Mouse (Mus musculus): ENCODE data around the gene Ppfia2. TPM values are rescaled to one million over a fixed set of nuclear protein-coding genes. Genes with fewer than 3 reads are reported as not detected.

The Ppfia2 gene
- total RNA-seq, 2 experiments from 2014 or later: 69.6 to 81.3 TPM

DNA sequence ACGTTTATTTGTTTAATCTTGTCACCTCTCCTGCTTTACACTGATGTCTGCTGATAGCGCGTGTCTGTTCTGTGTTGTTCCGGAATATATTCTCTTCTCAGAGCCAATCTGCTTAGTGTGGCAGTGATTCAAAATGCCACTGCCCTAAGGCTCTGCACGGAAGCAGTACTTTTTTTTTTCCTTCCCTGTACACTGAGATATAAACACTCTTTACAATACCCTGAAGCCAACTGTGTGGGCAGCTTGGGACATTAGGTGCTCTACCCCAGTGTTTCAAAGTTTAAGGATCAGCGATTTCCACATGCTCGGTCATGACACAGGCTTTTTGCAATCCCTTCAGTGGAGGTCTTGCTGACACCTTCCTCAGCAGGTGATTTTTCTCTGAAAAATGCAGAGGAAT is 163.8 kb downstream of the Ppfia2 start:
- intact Hi-C loops (cut with DNase I): loop anchor here (10.0 kb wide), 1 partner anchor 131 kb away; no protein-coding TSS in a partner anchor
- peak in 1 of 2 experiments; percentile 17 for DNase-seq (ENCODE audit: low spot score in 2 of 2)

- no peak for DNase-seq (ENCODE audit: low spot score in 2 of 2)
- intact Hi-C loops (cut with DNase I): no loop called here
These were observed 182.1 kb downstream of the Ppfia2 start for GRCm38 (mm10) chr10:106652276-106652675.

GRCm38 (mm10) chr10:106665221-106665620 is 195.1 kb downstream of the Ppfia2 start:
- intact Hi-C loops (cut with DNase I): no loop called here
- no peak for DNase-seq (ENCODE audit: low spot score in 2 of 2)

DNA sequence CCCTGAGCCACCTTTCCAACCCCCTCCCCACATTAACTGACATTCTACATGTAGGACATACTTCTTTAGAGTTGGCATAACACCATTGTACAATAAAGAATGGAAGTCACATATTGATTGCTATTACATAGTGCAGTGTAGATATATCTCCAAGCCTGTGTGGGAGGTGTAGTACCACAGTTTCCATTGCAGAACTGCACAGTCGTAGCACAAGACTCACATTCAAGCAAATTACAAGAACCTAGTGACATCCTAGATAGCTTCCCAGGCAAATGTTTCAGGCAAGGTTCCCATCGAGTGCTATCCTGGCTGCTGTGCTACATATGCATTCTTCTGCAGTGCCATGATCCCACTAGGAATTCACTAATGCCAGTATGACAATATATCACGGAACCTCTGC is 200.0 kb downstream of the Ppfia2 start:
- no peak for DNase-seq (ENCODE audit: low spot score in 2 of 2)
- intact Hi-C loops (cut with DNase I): no loop called here

DNA sequence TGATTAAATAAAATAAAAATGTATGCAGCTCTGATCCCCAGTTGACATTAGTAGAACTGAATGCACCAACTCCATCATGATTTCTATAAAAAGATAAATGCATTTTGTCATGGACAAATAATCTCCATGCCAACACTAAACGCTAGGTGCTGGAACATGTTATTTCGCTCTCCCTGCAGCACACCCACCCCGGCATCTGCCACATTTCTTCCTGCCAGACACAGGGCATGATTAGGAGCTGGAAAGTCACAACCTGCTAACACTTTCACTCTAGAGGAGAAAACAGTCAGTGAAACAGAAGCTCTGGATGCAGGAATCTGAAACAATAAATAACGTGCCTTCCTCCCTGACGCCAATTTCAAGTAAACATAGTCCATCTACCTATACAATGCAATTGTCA is 211.3 kb downstream of the Ppfia2 start:
- intact Hi-C loops (cut with DNase I): no loop called here
- no peak for DNase-seq (ENCODE audit: low spot score in 2 of 2)

- intact Hi-C loops (cut with DNase I): no loop called here
- DNase-seq (ENCODE audit: low spot score in 2 of 2): no peak
These were observed 215.4 kb downstream of the Ppfia2 start for GRCm38 (mm10) chr10:106685519-106685918.

DNA sequence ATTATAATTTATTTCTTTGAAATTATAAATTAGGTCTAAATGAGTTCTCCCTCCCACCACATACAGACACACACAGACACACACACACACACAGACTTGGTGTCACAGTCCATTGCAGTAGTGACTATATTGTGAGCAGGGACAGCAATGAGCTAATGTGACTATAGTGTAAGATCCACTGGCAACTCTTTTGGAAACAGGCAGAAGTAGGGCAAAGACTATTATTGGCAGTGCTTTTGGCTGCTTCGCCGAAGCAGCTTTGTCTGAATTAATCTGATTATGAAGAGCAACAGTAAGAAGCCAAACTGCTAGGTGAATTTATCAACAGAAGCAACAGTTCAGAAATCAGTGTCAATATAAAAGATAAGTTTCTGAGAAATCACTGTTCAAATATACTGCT is 249.8 kb downstream of the Ppfia2 start:
- intact Hi-C loops (cut with DNase I): no loop called here
- no peak for DNase-seq (ENCODE audit: low spot score in 2 of 2)

DNA sequence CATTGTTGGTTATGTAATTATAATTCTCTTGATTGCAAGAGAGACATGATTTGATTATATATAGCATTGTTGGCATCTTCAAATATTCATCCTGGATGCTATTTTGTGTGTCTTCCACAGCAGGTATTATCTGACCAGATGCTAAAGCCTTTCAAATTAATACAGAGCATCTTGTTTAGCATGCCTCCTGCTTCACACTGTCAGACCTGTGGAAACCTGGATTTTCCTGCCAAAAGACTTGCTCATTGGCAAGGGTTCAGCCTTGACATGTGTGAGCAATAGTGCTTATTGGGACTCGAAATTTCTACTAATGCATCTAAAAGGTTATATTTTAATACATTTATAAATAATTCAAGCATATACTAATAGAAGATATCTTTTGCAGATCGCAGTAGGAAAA is 262.1 kb downstream of the Ppfia2 start:
- intact Hi-C loops (cut with DNase I): no loop called here

DNA sequence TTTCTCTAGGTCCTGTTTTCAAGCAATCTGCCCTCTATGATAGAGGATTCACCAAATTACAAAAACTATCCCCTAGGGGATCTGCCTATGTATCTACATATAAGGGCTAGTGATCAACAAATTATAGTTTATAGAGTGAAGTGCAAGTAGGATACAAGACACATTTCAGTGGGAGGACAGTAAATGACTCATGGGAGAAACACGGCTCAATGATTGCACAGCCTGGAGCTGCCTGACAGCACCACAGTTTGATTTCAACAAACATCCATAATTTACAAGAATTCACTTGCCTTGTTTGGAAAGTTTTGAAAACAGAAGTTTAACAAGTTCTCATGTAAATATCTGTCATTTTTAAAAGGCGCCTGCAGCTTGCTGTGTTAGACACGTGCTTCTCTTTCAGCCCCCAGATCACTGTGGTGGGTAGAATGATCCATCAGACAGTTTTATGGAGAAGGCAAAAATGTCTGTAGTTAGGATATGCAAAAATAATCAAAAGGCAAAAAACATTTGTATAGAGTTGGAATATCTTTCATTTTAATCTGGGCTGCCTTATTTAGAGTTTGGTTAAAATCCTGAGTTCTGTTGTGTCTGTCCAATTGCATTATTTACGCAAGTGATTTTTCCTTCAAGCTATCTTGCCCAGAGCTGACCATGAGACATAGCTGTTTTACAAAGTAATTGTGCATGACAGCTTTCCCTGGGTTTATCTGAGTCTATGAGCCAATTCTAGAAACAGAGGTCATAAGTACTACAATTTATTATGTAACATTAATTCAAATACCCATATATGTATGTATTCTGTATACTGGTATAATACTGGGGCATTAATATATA is 266.3 kb downstream of the Ppfia2 start:
- intact Hi-C loops (cut with DNase I): no loop called here
- DNase-seq (ENCODE audit: low spot score in 2 of 2): no peak

More for the DNA sequence above, 262.1 kb downstream of the Ppfia2 start:
- no peak for DNase-seq (ENCODE audit: low spot score in 2 of 2)

DNA sequence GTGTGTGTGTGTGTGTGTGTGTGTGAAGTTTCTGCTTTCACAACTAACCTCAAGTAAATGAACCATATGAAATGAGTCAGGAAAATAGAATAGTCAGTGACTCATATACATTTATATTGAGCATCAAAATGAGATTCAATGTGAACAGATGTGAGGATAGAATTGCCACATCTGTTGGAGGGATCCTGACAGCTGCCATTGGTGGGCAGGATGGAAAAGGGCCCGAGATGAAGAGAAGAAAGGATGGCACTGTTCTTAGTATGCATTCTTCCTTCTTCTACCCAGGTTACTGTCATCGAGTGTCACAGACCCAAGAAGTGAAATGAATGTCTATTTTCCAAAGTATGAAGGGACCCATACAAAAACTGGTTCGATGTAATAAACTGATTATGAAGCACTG is 268.1 kb downstream of the Ppfia2 start:
- DNase-seq (ENCODE audit: low spot score in 2 of 2): no peak
- intact Hi-C loops (cut with DNase I): no loop called here

- DNase-seq (ENCODE audit: low spot score in 2 of 2): no peak
- intact Hi-C loops (cut with DNase I): no loop called here
These were observed 274.8 kb downstream of the Ppfia2 start for GRCm38 (mm10) chr10:106744966-106745365.

DNA sequence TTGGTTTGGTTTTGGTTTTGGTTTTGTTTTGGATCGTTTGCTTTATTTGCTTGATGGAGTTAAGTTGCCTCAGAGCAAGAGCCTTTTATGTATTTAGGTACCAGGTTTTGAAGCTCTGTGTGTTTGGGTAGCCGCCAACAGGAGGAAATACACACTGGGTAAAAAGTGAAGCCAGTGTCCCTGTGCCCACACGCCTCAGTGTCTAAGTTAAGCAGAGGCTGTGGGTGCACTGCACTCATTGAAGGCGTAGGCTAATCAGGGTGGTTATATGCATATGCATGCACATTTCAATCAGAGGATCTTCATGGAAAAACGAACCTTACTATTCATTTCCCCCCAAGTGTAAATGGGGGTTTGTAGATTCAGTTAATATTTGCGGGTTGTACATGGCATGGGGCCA is 290.9 kb downstream of the Ppfia2 start:
- DNase-seq (ENCODE audit: low spot score in 2 of 2): peak; percentile 71 to 78
- intact Hi-C loops (cut with DNase I): loop anchor here (10.0 kb wide), 1 partner anchor 126 kb away; no protein-coding TSS in a partner anchor

DNA sequence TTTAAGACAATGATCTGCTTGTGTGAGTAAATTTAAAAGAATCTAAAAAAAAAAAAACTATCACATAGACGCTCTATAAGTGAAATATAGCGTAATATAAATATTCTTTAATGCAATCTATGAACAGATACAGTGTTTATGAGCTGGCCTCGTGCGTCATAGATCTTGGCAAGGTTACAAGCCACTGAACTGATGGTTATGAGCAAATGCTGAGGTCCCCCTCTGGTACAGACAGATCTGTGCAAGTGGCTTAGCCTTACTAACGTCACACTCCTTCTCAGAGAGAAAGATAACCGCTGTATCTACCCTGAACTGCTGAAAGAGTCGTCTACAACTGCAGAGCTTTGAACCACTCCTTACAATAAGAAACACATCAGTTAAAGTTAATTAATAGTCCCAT is 293.6 kb downstream of the Ppfia2 start:
- no peak for DNase-seq (ENCODE audit: low spot score in 2 of 2)
- intact Hi-C loops (cut with DNase I): loop anchor here (10.0 kb wide), 1 partner anchor 129 kb away; no protein-coding TSS in a partner anchor

GRCm38 (mm10) chr10:106775571-106775970 is 305.4 kb downstream of the Ppfia2 start:
- intact Hi-C loops (cut with DNase I): no loop called here
- DNase-seq (ENCODE audit: low spot score in 2 of 2): no peak

- DNase-seq (ENCODE audit: low spot score in 2 of 2): peak in 1 of 2 experiments; percentile 7
These were observed 345.3 kb downstream of the Ppfia2 start for GRCm38 (mm10) chr10:106815447-106815846.

DNA sequence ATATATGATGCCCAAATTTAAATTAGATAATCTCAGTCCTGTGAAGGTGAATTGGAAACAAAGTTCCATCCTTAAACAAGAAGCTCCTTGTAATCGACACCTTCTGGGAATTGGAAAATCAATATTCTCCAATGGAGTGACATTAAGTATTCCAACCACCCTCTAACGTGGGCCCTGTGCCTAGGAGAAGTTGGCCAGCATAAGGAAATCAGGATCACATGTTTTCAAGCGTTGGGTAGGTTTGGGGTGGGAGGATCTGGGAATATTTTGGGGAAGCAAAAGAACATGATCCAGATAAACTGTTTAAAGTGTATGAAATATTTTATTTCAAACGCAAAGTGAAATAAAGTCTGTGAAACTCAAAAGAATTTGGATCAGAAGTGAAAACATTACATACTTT is 348.2 kb downstream of the Ppfia2 start:
- DNase-seq (ENCODE audit: low spot score in 2 of 2): no peak
- intact Hi-C loops (cut with DNase I): no loop called here

More at GRCm38 (mm10) chr10:106815447-106815846, 345.3 kb downstream of the Ppfia2 start:
- intact Hi-C loops (cut with DNase I): no loop called here

- no peak for DNase-seq (ENCODE audit: low spot score in 2 of 2)
- intact Hi-C loops (cut with DNase I): no loop called here
These were observed 354.1 kb downstream of the Ppfia2 start for GRCm38 (mm10) chr10:106824215-106824614.

DNA sequence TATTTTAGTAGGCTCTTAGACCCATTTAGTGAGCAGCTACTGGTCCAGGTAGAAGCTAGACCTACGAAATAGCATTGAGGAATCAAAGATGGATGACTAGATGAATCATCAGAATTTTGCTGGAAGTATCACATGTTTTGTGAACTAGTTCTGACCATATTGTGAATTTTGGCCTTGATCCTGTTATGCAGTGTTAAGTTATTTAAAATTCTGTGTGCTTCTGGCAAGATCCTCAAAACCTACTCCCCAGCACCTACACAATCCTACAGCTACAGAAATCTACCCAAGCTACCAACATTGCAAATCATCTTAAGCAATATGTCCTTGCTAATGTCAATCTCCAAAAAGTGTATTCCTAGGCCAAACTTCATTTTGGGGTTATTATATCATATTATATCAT is 368.3 kb downstream of the Ppfia2 start:
- DNase-seq (ENCODE audit: low spot score in 2 of 2): no peak
- intact Hi-C loops (cut with DNase I): no loop called here

DNA sequence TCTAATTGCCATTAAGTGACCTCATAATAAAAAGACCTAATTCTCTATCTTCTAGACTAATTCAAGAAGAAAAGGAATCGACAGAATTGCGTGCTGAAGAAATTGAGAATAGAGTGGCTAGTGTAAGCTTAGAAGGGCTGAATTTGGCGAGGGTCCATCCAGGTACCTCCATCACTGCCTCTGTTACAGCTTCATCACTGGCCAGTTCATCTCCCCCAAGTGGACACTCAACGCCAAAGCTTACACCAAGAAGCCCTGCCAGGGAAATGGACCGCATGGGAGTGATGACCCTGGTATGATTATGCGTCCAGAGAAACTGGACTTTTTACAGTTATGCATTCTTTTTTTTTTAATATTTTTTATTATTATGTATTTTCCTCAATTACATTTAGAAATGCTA is 388.0 kb downstream of the Ppfia2 start:
- intact Hi-C loops (cut with DNase I): no loop called here
- no peak for DNase-seq (ENCODE audit: low spot score in 2 of 2)

DNA sequence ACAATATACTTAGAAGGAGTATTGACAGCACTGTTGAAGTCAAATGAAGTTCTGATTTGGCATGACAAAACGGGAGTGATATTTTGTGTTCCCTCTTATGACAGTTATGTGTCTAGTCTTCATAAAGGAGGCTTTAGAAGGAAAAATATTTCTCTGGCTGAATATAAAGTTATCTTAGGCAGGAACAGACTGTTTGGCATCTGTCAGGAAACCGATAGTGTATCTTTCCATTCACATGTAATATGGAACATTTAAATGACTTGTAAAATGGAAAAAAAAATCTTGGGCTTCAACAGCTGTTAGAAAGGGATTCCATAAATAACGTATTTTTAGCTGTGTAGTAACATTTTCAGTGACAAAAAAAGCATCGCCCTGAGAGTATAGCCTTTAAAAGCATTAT is 400.1 kb downstream of the Ppfia2 start:
- intact Hi-C loops (cut with DNase I): no loop called here

DNA sequence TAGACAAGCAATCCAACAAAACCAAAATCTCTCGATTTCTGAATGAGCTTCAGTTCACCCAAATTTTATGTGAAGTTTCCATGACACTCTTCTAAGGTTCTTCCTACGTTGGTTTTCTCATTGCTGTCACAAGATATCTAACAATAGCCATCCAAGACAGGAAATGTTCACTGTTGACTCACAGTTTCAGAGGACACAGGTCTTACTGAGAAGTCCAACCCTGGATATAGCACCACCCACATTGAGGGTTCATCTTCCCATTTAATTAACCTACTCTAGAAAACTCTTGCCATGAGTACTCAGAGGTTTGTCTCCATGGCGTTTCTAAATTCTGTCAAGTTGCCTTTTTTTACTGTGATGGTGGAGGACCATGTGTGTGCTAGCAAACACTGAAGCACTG is 401.7 kb downstream of the Ppfia2 start:
- intact Hi-C loops (cut with DNase I): no loop called here
- DNase-seq (ENCODE audit: low spot score in 2 of 2): no peak

More for the DNA sequence above, 400.1 kb downstream of the Ppfia2 start:
- DNase-seq (ENCODE audit: low spot score in 2 of 2): no peak
